Mouse (Mus musculus) intestine, postnatal 0 days (tissue): ENCODE measurements around the gene Vmn2r43. TPM values are rescaled to one million over a fixed set of nuclear protein-coding genes. Genes with fewer than 3 reads are reported as not detected.
"Not testable (repeated sequence)": the region's sequence is repeated elsewhere in the genome, so short reads cannot be mapped to it uniquely, and the experiment has no call there.

Experiments used
- ATAC-seq: fragments of 200-750 bp; cut with Nextera tagmentation; 2 replicates; pipeline ENCODE4 v1.8.0; 2017; ENCODE audit warnings: mild to moderate bottlenecking, moderate TSS enrichment, moderate library complexity
- H3K27ac ChIP-seq: fragments of 300-500 bp; sonication (generic); 2 replicates; pipeline ENCODE4 v1.5.1; 2014; ENCODE audit warnings: mild to moderate bottlenecking, low read depth, low read length, moderate library complexity
- H3K27me3 ChIP-seq: fragments of 300-500 bp; sonication (generic); replicated peaks from 2 replicates; pipeline ENCODE4 v1.6.1; 2014; ENCODE audit warnings: low read length, mixed read lengths; ENCODE audit not compliant: control insufficient read depth, insufficient read depth
- H3K36me3 ChIP-seq: fragments of 300-500 bp; sonication (generic); 2 replicates; pipeline ENCODE4 v1.6.1; 2014; ENCODE audit warnings: mild to moderate bottlenecking, moderate library complexity; ENCODE audit not compliant: control insufficient read depth, insufficient read depth
- H3K4me1 ChIP-seq: fragments of 300-500 bp; sonication (generic); replicated peaks from 2 replicates; pipeline ENCODE4 v1.6.1; 2014; ENCODE audit warnings: antibody characterized with exemption, low read length, mixed read lengths; ENCODE audit not compliant: control insufficient read depth, insufficient read depth
- H3K4me2 ChIP-seq: fragments of 300-500 bp; sonication (generic); replicated peaks from 2 replicates; pipeline ENCODE4 v1.6.1; 2014; ENCODE audit warnings: low read depth, mild to moderate bottlenecking, moderate library complexity
- H3K4me3 ChIP-seq: fragments of 300-500 bp; sonication (generic); 2 replicates; pipeline ENCODE4 v1.5.1; 2014; ENCODE audit warnings: low read depth, low read length
- H3K9ac ChIP-seq: fragments of 300-500 bp; sonication (generic); 2 replicates; pipeline ENCODE4 v1.6.1; 2014; ENCODE audit warnings: mild to moderate bottlenecking, low read depth, low read length
- H3K9me3 ChIP-seq: fragments of 300-500 bp; sonication (generic); 2 replicates; pipeline ENCODE4 v1.6.1; 2016; ENCODE audit warnings: mixed run types; ENCODE audit not compliant: control insufficient read depth
- WGBS: fragments of 180-500 bp; shearing (Covaris S2); extraction: QIAGEN DNeasy Blood & Tissue Kit; methylation state at CpG from one replicate; pipeline ENCODE4 v1.1.7; 2014; 5-methylcytosine and 5-hydroxymethylcytosine counted together
- polyA plus RNA-seq: library from polyadenylated mRNA; unstranded; fragments of >200 nt; fragmentation: Nextera tagmentation; extraction: Ambion mirVana; gene quantifications from 2 replicates; pipeline ENCODE4 v1.2.1, GENCODE M21; 2015

The Vmn2r43 gene
- not detected in 2 replicates for polyA plus RNA-seq

- H3K27me3 ChIP-seq, H3K4me2 ChIP-seq, H3K4me3 ChIP-seq, H3K9me3 ChIP-seq, H3K36me3 ChIP-seq, H3K9ac ChIP-seq, ATAC-seq, H3K4me1 ChIP-seq, H3K27ac ChIP-seq: not testable (repeated sequence)
- WGBS = no CpG with 5 or more reads among the region's 1 CpGs
These were observed at the start of gene Vmn2r43 for GRCm38 (mm10) chr7:8260499-8260898. TSS of gene Vmn2r43 (minus strand) at chr7:8260599.

- not testable (repeated sequence) for ATAC-seq, H3K27ac ChIP-seq, H3K36me3 ChIP-seq, H3K9ac ChIP-seq, H3K4me1 ChIP-seq, H3K4me3 ChIP-seq, H3K27me3 ChIP-seq, H3K4me2 ChIP-seq, H3K9me3 ChIP-seq
- no CpG with 5 or more reads among the region's 2 CpGs for WGBS
These were observed 60.2 kb downstream of the Vmn2r43 start, which contains the start of gene Vmn2r42 for GRCm38 (mm10) chr7:8200220-8200619. TSS of gene Vmn2r42 (minus strand) at chr7:8200320.

Other genes starting within 250 kb of the Vmn2r43 start
- gene Vmn2r41, start 98.9 kb downstream of the Vmn2r43 start, polyA plus RNA-seq = not detected in 2 replicates
- not detected in 2 replicates for gene Vmn2r42, start 60.3 kb downstream of the Vmn2r43 start, polyA plus RNA-seq
- not detected in 2 replicates for gene Vmn2r44, start 122.7 kb upstream of the Vmn2r43 start, polyA plus RNA-seq
- not detected in 2 replicates for gene Vmn2r45, start 228.5 kb upstream of the Vmn2r43 start, polyA plus RNA-seq